Mouse (Mus musculus) thymus, postnatal 10 days (tissue): ENCODE data around the gene Pitpnm2.

ENCODE experiments used
- DNase-seq, 2 experiments: peaks; one replicate each; pipeline ENCODE4 v3.0.0; 2021; ENCODE audit warnings: low spot score in 2 of 2

Gene Pitpnm2

GRCm38 (mm10) chr5:124180500-124181167 is 68.9 kb downstream of the Pitpnm2 start:
- DNase-seq, result no peak

- DNase-seq, result no peak
Measured at GRCm38 (mm10) chr5:124179411-124179810, 70.1 kb downstream of the Pitpnm2 start.

GRCm38 (mm10) chr5:124176726-124177132 is 72.8 kb downstream of the Pitpnm2 start:
- DNase-seq, result no peak

GRCm38 (mm10) chr5:124175138-124175537 is 74.4 kb downstream of the Pitpnm2 start:
- DNase-seq, result no peak

GRCm38 (mm10) chr5:124173012-124173985 is 76.3 kb downstream of the Pitpnm2 start:
- no peak for DNase-seq

GRCm38 (mm10) chr5:124172246-124172645 is 77.3 kb downstream of the Pitpnm2 start:
- DNase-seq, result no peak

GRCm38 (mm10) chr5:124171781-124172180 is 77.8 kb downstream of the Pitpnm2 start:
- DNase-seq, result no peak

GRCm38 (mm10) chr5:124169224-124169621 is 80.3 kb downstream of the Pitpnm2 start:
- no peak for DNase-seq

- no peak for DNase-seq
Measured at GRCm38 (mm10) chr5:124168428-124169223, 80.9 kb downstream of the Pitpnm2 start.

- DNase-seq, result no peak
Measured at GRCm38 (mm10) chr5:124167621-124168020, 81.9 kb downstream of the Pitpnm2 start.

GRCm38 (mm10) chr5:124166741-124167140 is 82.8 kb downstream of the Pitpnm2 start:
- no peak for DNase-seq

- DNase-seq, result peak; percentile 73 to 76
Measured at GRCm38 (mm10) chr5:124165622-124166570, 83.7 kb downstream of the Pitpnm2 start.

- DNase-seq, result no peak
Measured at GRCm38 (mm10) chr5:124163445-124163844, 86.1 kb downstream of the Pitpnm2 start.

- peak; percentile 76 to 85 for DNase-seq
Measured at GRCm38 (mm10) chr5:124162577-124162976, 87.0 kb downstream of the Pitpnm2 start.

- DNase-seq, result no peak
Measured at GRCm38 (mm10) chr5:124161831-124162230, 87.7 kb downstream of the Pitpnm2 start.

- DNase-seq, result no peak
Measured at GRCm38 (mm10) chr5:124159453-124159852, 90.1 kb downstream of the Pitpnm2 start.

GRCm38 (mm10) chr5:124158305-124158704 is 91.3 kb downstream of the Pitpnm2 start:
- DNase-seq, result no peak

GRCm38 (mm10) chr5:124155943-124156342 is 93.6 kb downstream of the Pitpnm2 start:
- no peak for DNase-seq

- DNase-seq, result no peak
Measured at GRCm38 (mm10) chr5:124152734-124153133, 96.8 kb downstream of the Pitpnm2 start.

- no peak for DNase-seq
Measured at GRCm38 (mm10) chr5:124150895-124151294, 98.7 kb downstream of the Pitpnm2 start.

- no peak for DNase-seq
Measured at GRCm38 (mm10) chr5:124149028-124149427, 100.5 kb downstream of the Pitpnm2 start.
